Mouse (Mus musculus): ENCODE data around the gene Pttg1.

Gene Pttg1

GRCm38 (mm10) chr11:43408888-43409287 lies 17.2 kb downstream of the Pttg1 start:
- DNase-seq (ENCODE audit: low read depth): no peak

- DNase-seq (ENCODE audit: low read depth): no peak
These were observed 21.8 kb downstream of the Pttg1 start for GRCm38 (mm10) chr11:43404150-43404807.

GRCm38 (mm10) chr11:43400131-43400530 lies 25.9 kb downstream of the Pttg1 start:
- DNase-seq (ENCODE audit: low read depth): no peak

- no peak for DNase-seq (ENCODE audit: low read depth)
These were observed 26.8 kb downstream of the Pttg1 start for GRCm38 (mm10) chr11:43399297-43399696.

- no peak for DNase-seq (ENCODE audit: low read depth)
These were observed 29.4 kb downstream of the Pttg1 start for GRCm38 (mm10) chr11:43396672-43397071.

- no peak for DNase-seq (ENCODE audit: low read depth)
These were observed 29.8 kb downstream of the Pttg1 start for GRCm38 (mm10) chr11:43396246-43396645.

- DNase-seq (ENCODE audit: low read depth): no peak
These were observed 30.7 kb downstream of the Pttg1 start for GRCm38 (mm10) chr11:43395073-43395948.

- no peak for DNase-seq (ENCODE audit: low read depth)
These were observed 32.7 kb downstream of the Pttg1 start for GRCm38 (mm10) chr11:43393325-43393724.

- no peak for DNase-seq (ENCODE audit: low read depth)
These were observed 33.3 kb downstream of the Pttg1 start for GRCm38 (mm10) chr11:43392757-43393156.

- no peak for DNase-seq (ENCODE audit: low read depth)
These were observed 36.9 kb downstream of the Pttg1 start for GRCm38 (mm10) chr11:43389118-43389517.

GRCm38 (mm10) chr11:43388122-43389097 lies 37.6 kb downstream of the Pttg1 start:
- DNase-seq (ENCODE audit: low read depth): no peak

GRCm38 (mm10) chr11:43387004-43387880 lies 38.8 kb downstream of the Pttg1 start:
- DNase-seq (ENCODE audit: low read depth): no peak

- no peak for DNase-seq (ENCODE audit: low read depth)
These were observed 40.3 kb downstream of the Pttg1 start for GRCm38 (mm10) chr11:43385716-43386115.

- peak; percentile 40 for DNase-seq (ENCODE audit: low read depth)
These were observed 40.9 kb downstream of the Pttg1 start for GRCm38 (mm10) chr11:43385055-43385649.

- DNase-seq (ENCODE audit: low read depth): no peak
These were observed 42.5 kb downstream of the Pttg1 start for GRCm38 (mm10) chr11:43383581-43383980.

- no peak for DNase-seq (ENCODE audit: low read depth)
These were observed 45.1 kb downstream of the Pttg1 start for GRCm38 (mm10) chr11:43380901-43381300.

- no peak for DNase-seq (ENCODE audit: low read depth)
These were observed 46.1 kb downstream of the Pttg1 start for GRCm38 (mm10) chr11:43379911-43380485.

GRCm38 (mm10) chr11:43379488-43379887 lies 46.6 kb downstream of the Pttg1 start:
- no peak for DNase-seq (ENCODE audit: low read depth)

- no peak for DNase-seq (ENCODE audit: low read depth)
These were observed 48.8 kb downstream of the Pttg1 start for GRCm38 (mm10) chr11:43377083-43377850.

GRCm38 (mm10) chr11:43376598-43376997 lies 49.5 kb downstream of the Pttg1 start:
- no peak for DNase-seq (ENCODE audit: low read depth)

Measured in c-Kit-positive CD71-negative TER-119-negative erythroid progenitor cells, embryonic 14.5 days (primary cell).